Mouse (Mus musculus): ENCODE results near the gene Exoc3l. TPM values are rescaled to one million over a fixed set of nuclear protein-coding genes. Genes with fewer than 3 reads are reported as not detected.

Gene Exoc3l
- total and polyA plus RNA-seq, 3 experiments, result 1.4 to 2.8 (median 2.6) TPM

GRCm38 (mm10) chr8:105285514-105285913, 10.4 kb downstream of the Exoc3l start:
- ATAC-seq (ENCODE audit: extremely low read depth, insufficient number of reproducible peaks, low FRiP score, poor library complexity, severe bottlenecking) (no peak), DNase-seq (ENCODE audit: low spot score) (no peak)
- Histone ChIP-seq H3K4me3 (ENCODE audit: low read depth, low read length) (no peak overlapping the region), H3K4me1 (ENCODE audit: insufficient read depth, low read depth, low read length) (peaks cover 60% of the 10 kb centered on the region), H3K9me3 (replicated peaks) (no peaks in the 10 kb centered on the region), H3K27me3 (ENCODE audit: insufficient read depth, low read length) (peaks cover 15% of the 10 kb centered on the region; the same call in 1 of the 2 replicates), H3K36me3 (replicated peaks) (peaks cover 15% of the 10 kb centered on the region)
- TF ChIP-seq GATA1 (IDR thresholded peaks at IDR 0.05; ENCODE audit: borderline replicate concordance, low read length) (no peak), GATA2 (IDR thresholded peaks at IDR 0.05; ENCODE audit: borderline replicate concordance, low read depth, low read length) (no peak), TAL1 (conservative IDR thresholded peaks at IDR 0.05; ENCODE audit: low read depth, low read length) (no peak), POLR2AphosphoS5 (IDR thresholded peaks at IDR 0.05; ENCODE audit: insufficient replicate concordance, low read depth, low read length) (no peak), CTCF (IDR thresholded peaks at IDR 0.05; ENCODE audit: low read depth, low read length) (no peak)

DNA sequence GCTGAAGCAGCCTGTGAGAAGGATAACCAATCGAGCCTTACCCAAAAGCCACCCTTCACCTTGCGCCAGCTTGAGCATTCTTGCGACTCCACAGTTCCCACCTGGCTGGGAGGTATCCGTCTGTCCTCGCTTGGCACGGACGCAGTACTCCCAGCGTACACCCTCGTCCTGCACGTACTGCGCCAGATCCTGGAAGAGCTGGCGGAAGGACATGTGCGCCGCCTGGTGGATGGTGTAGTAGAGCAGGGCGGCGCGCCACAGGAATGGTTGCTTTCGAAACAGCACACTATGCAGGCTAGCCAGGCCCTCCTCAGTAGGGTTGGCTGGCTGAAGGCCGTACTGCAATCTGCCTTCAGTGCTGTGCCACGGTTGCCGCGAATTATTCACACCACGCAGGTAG, 12.8 kb downstream of the Exoc3l start:
- peaks cover 26% of the 10 kb centered on the region for H3K27me3 ChIP-seq (ENCODE audit: insufficient read depth, low read length)
- H3K9me3 ChIP-seq (replicated peaks), result no peaks in the 10 kb centered on the region; the same call in 1 of the 2 replicates
- peaks cover 51% of the 10 kb centered on the region for H3K4me1 ChIP-seq (ENCODE audit: insufficient read depth, low read depth, low read length)
- ATAC-seq (ENCODE audit: extremely low read depth, insufficient number of reproducible peaks, low FRiP score, poor library complexity, severe bottlenecking), result peak; percentile 76
- TF ChIP-seq GATA1 (IDR thresholded peaks at IDR 0.05; ENCODE audit: borderline replicate concordance, low read length) (no peak), CTCF (IDR thresholded peaks at IDR 0.05; ENCODE audit: low read depth, low read length) (peak; percentile 94), TAL1 (conservative IDR thresholded peaks at IDR 0.05; ENCODE audit: low read depth, low read length) (no peak), GATA2 (IDR thresholded peaks at IDR 0.05; ENCODE audit: borderline replicate concordance, low read depth, low read length) (no peak)
- H3K36me3 ChIP-seq (replicated peaks), result peaks cover 32% of the 10 kb centered on the region
- H3K4me3 ChIP-seq (ENCODE audit: low read depth, low read length), result peak overlapping the region; percentile 71
- peak; percentile 76 for DNase-seq (ENCODE audit: low spot score)

DNA sequence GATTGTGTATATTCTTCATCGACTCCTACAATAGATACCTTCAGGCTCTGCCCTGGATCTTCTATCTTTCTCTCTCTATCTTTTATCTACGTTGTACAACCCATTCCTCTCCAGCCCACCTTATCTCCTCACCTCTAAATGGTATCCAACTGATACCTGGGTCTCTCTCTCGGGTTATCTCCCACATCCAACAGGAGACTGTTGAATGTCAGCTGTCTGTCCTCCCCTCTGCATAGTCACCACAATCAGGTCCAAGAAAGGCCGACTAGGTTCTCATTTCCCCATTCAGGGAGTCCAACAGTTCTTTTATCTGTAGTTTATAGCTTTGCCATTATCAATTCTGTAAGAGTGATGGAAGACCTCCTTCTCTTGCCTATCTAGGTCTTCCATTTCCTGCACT, 13.7 kb downstream of the Exoc3l start:
- DNase-seq (ENCODE audit: low spot score) (no peak), ATAC-seq (ENCODE audit: extremely low read depth, insufficient number of reproducible peaks, low FRiP score, poor library complexity, severe bottlenecking) (no peak)
- no peaks in the 10 kb centered on the region; the same call in 1 of the 2 replicates for H3K9me3 ChIP-seq (replicated peaks)
- H3K4me3 ChIP-seq (ENCODE audit: low read depth, low read length), result peak overlapping the region; percentile 71; the same call in 1 of the 2 replicates
- TF ChIP-seq POLR2AphosphoS5 (IDR thresholded peaks at IDR 0.05; ENCODE audit: insufficient replicate concordance, low read depth, low read length) (no peak), GATA1 (IDR thresholded peaks at IDR 0.05; ENCODE audit: borderline replicate concordance, low read length) (no peak), TAL1 (conservative IDR thresholded peaks at IDR 0.05; ENCODE audit: low read depth, low read length) (no peak)
- peaks cover 50% of the 10 kb centered on the region for H3K4me1 ChIP-seq (ENCODE audit: insufficient read depth, low read depth, low read length)
- peaks cover 29% of the 10 kb centered on the region for H3K27me3 ChIP-seq (ENCODE audit: insufficient read depth, low read length)
- H3K36me3 ChIP-seq (replicated peaks), result peaks cover 32% of the 10 kb centered on the region

DNA sequence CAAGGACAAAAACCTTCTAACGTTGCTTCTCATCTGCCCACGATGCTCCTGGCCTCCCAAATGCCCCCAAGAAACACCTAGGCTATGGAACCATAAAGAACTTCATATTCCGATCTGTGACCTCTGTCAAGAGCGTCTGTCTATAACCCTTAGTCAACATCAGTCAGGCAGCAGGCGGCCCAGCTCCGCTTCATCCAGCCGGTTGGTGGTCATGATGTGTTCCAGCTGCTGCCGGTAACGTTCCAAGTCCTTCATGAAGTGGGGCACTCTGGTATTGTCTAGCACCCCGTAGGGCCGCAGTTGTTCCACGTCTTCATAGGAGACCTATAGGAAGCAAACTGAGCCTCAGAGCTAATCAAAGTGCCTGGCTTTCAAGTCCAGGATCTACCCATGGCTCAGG, 14.1 kb downstream of the Exoc3l start:
- no peak for DNase-seq (ENCODE audit: low spot score)
- Histone ChIP-seq H3K4me1 (ENCODE audit: insufficient read depth, low read depth, low read length) (peaks cover 54% of the 10 kb centered on the region), H3K4me3 (ENCODE audit: low read depth, low read length) (no peak overlapping the region), H3K36me3 (replicated peaks) (peaks cover 32% of the 10 kb centered on the region), H3K27me3 (ENCODE audit: insufficient read depth, low read length) (peaks cover 32% of the 10 kb centered on the region), H3K9me3 (replicated peaks) (no peaks in the 10 kb centered on the region; the same call in 1 of the 2 replicates)
- ATAC-seq (ENCODE audit: extremely low read depth, insufficient number of reproducible peaks, low FRiP score, poor library complexity, severe bottlenecking), result no peak
- TF ChIP-seq GATA2 (IDR thresholded peaks at IDR 0.05; ENCODE audit: borderline replicate concordance, low read depth, low read length) (no peak), GATA1 (IDR thresholded peaks at IDR 0.05; ENCODE audit: borderline replicate concordance, low read length) (no peak), TAL1 (conservative IDR thresholded peaks at IDR 0.05; ENCODE audit: low read depth, low read length) (no peak), CTCF (IDR thresholded peaks at IDR 0.05; ENCODE audit: low read depth, low read length) (no peak), POLR2AphosphoS5 (IDR thresholded peaks at IDR 0.05; ENCODE audit: insufficient replicate concordance, low read depth, low read length) (no peak)

- peaks cover 35% of the 10 kb centered on the region for H3K27me3 ChIP-seq (ENCODE audit: insufficient read depth, low read length)
- H3K9me3 ChIP-seq (replicated peaks), result no peaks in the 10 kb centered on the region; the same call in 1 of the 2 replicates
- no peak overlapping the region for H3K4me3 ChIP-seq (ENCODE audit: low read depth, low read length)
- ATAC-seq (ENCODE audit: extremely low read depth, insufficient number of reproducible peaks, low FRiP score, poor library complexity, severe bottlenecking) (no peak), DNase-seq (ENCODE audit: low spot score) (no peak)
- H3K36me3 ChIP-seq (replicated peaks), result peaks cover 29% of the 10 kb centered on the region
- TF ChIP-seq CTCF (IDR thresholded peaks at IDR 0.05; ENCODE audit: low read depth, low read length), result no peak
- TF ChIP-seq GATA1 (IDR thresholded peaks at IDR 0.05; ENCODE audit: borderline replicate concordance, low read length), result no peak
- no peak for TF ChIP-seq POLR2AphosphoS5 (IDR thresholded peaks at IDR 0.05; ENCODE audit: insufficient replicate concordance, low read depth, low read length)
- TF ChIP-seq TAL1 (conservative IDR thresholded peaks at IDR 0.05; ENCODE audit: low read depth, low read length), result no peak
- TF ChIP-seq GATA2 (IDR thresholded peaks at IDR 0.05; ENCODE audit: borderline replicate concordance, low read depth, low read length), result no peak
- peaks cover 63% of the 10 kb centered on the region for H3K4me1 ChIP-seq (ENCODE audit: insufficient read depth, low read depth, low read length)
These were observed 15.3 kb downstream of the Exoc3l start for GRCm38 (mm10) chr8:105280567-105280966.

DNA sequence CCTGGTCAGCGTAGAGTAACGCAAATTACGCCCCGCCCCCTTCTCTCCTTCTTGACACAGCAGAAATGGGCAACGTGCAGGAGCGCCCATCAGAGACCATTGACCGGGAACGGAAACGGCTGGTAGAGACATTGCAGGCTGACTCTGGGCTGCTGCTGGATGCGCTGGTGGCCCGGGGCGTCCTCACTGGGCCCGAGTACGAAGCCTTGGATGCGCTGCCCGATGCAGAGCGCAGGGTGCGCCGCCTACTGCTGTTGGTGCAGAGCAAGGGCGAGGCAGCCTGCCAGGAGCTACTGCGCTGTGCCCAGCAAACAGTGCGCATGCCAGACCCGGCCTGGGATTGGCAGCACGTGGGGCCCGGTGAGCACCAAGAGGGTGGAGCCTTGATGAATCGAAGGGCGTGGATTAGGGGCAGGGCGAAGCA, 17.0 kb downstream of the Exoc3l start:
- DNase-seq (ENCODE audit: low spot score) (no peak), ATAC-seq (ENCODE audit: extremely low read depth, insufficient number of reproducible peaks, low FRiP score, poor library complexity, severe bottlenecking) (no peak)
- Histone ChIP-seq H3K36me3 (replicated peaks) (peaks cover 25% of the 10 kb centered on the region), H3K9me3 (replicated peaks) (no peaks in the 10 kb centered on the region; the same call in 1 of the 2 replicates), H3K4me1 (ENCODE audit: insufficient read depth, low read depth, low read length) (peaks cover 64% of the 10 kb centered on the region), H3K27me3 (ENCODE audit: insufficient read depth, low read length) (peaks cover 36% of the 10 kb centered on the region), H3K4me3 (ENCODE audit: low read depth, low read length) (peak overlapping the region; percentile 25; the same call in 1 of the 2 replicates)
- TF ChIP-seq CTCF (IDR thresholded peaks at IDR 0.05; ENCODE audit: low read depth, low read length) (no peak), TAL1 (conservative IDR thresholded peaks at IDR 0.05; ENCODE audit: low read depth, low read length) (no peak), POLR2AphosphoS5 (IDR thresholded peaks at IDR 0.05; ENCODE audit: insufficient replicate concordance, low read depth, low read length) (no peak), GATA2 (IDR thresholded peaks at IDR 0.05; ENCODE audit: borderline replicate concordance, low read depth, low read length) (no peak), GATA1 (IDR thresholded peaks at IDR 0.05; ENCODE audit: borderline replicate concordance, low read length) (no peak)
